Mouse (Mus musculus) forebrain, embryonic 10.5 days (tissue): ENCODE results near the gene Elk3. TPM values are rescaled to one million over a fixed set of nuclear protein-coding genes. Genes with fewer than 3 reads are reported as not detected.
A peak's percentile ranks its signal among the peaks of the same experiment; 100 is the strongest.

Experiments
- DNase-seq: peaks from one replicate; pipeline ENCODE4 v3.0.0-alpha.2; 2017; ENCODE audit warnings: low spot score; ENCODE audit errors: extremely low spot score
- H3K27ac ChIP-seq: fragments of 300-500 bp; sonication (generic); 2 replicates; pipeline ENCODE4 v1.5.1; 2016; ENCODE audit warnings: mild to moderate bottlenecking
- H3K27me3 ChIP-seq: fragments of 300-500 bp; sonication (generic); 2 replicates; pipeline ENCODE4 v1.6.1; 2016; ENCODE audit warnings: mild to moderate bottlenecking; ENCODE audit not compliant: poor library complexity, severe bottlenecking
- H3K36me3 ChIP-seq: fragments of 300-500 bp; sonication (generic); replicated peaks from 2 replicates; pipeline ENCODE4 v1.6.1; 2016; ENCODE audit warnings: mild to moderate bottlenecking, moderate library complexity
- H3K4me1 ChIP-seq: fragments of 300-500 bp; sonication (generic); 2 replicates; pipeline ENCODE4 v1.6.1; 2016
- H3K4me3 ChIP-seq: fragments of 300-500 bp; sonication (generic); 2 replicates; pipeline ENCODE4 v1.5.1; 2016; ENCODE audit warnings: mild to moderate bottlenecking, moderate library complexity
- H3K9me3 ChIP-seq: fragments of 300-500 bp; sonication (generic); 2 replicates; pipeline ENCODE4 v1.6.1; 2016; ENCODE audit warnings: mild to moderate bottlenecking, moderate library complexity
- WGBS: fragments of 180-500 bp; shearing (Covaris S2); methylation state at CpG from one replicate; pipeline ENCODE4 v1.1.7; 2016; 5-methylcytosine and 5-hydroxymethylcytosine counted together
- polyA plus RNA-seq: library from polyadenylated mRNA; unstranded; fragments of >200 nt; fragmentation: Nextera tagmentation; extraction: Ambion mirVana; gene quantifications from 2 replicates; pipeline ENCODE4 v1.2.1, GENCODE M21; 2016

The Elk3 gene
- polyA plus RNA-seq, 1 experiment from 2014 or later = 14.5 TPM

DNA sequence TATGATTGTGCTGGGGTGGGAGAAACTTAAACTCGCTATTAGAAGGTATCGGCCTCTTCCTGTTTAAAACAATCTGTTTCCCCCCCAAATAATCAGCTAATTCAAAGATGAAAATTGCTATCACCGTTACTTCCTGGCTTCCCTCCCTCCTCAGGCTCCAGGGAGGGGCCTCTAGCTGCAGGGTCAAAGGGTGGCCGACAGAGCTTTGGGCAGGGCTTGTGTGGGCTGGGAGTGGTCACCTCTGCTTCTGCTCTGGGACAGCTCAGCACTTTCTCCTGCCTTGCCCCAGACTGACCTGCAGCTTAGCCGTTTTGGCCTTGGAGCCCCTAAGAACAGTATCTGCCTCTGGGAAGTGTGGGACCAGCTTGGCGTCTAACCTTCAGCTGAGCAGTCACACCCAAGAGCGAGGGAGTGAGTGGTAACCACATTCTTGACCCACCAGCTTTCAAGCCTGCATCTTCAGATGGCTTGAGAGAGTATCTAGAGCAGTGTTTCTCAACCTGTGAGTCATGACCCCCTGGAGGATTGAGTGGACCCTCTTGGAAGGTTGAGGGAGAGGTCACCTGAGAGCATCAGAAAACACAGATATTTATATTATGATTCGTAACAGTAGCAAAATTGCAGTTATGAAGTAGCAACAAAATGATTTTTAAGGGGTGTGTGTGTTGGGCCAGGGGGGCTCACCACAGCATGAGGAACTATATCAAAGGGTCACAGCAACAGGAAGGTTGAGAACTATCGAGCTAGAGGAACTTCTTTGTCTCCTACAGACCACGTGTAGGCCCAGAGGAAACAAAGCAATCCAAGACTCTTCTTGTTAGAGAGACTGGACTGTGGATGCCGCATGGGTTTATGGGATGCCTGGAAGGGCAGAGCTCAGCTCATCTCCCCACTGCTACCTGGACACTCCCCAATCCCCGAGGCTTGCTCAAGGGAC lies 15.1 kb upstream of the Elk3 start:
- Histone ChIP-seq H3K4me1 (peaks cover 15% of the 10 kb centered on the region), H3K4me3 (no peak overlapping the region), H3K27me3 (no peaks in the 10 kb centered on the region), H3K27ac (peak overlapping the region; percentile 53), H3K36me3 (no peaks in the 10 kb centered on the region), H3K9me3 (no peaks in the 10 kb centered on the region)
- DNase-seq = no peak
- whole genome bisulfite sequencing = 73% methylated on average over 12 of the region's 12 CpGs

- Histone ChIP-seq H3K36me3 (no peaks in the 10 kb centered on the region), H3K4me3 (no peak overlapping the region), H3K4me1 (peaks cover 15% of the 10 kb centered on the region), H3K27me3 (no peaks in the 10 kb centered on the region), H3K9me3 (no peaks in the 10 kb centered on the region), H3K27ac (no peak overlapping the region; the same call in 1 of the 2 replicates)
- no peak for DNase-seq
- 77% methylated on average over 3 of the region's 3 CpGs for WGBS
Measured at GRCm38 (mm10) chr10:93325369-93325768, 14.4 kb upstream of the Elk3 start.

DNA sequence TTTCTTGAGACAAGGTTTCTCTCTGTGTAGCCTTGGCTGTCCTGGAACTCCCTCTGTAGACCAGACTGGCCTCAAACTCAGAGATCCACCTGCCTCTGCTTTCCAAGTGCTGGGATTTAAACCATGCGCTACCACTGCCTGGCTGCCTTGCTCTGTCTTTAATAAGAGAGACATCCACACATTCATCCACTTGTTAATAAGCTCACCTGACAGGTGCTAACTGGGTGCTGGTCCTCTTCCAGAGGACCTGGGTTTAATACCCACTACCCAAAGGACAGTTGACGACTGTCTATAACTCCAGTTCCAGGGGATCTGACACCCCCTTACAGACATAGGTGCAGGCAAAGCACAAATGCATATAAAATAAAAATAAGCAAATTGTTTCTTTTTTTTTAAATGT lies 13.5 kb upstream of the Elk3 start:
- DNase-seq = no peak
- no peak overlapping the region for H3K4me3 ChIP-seq
- H3K4me1 ChIP-seq = peaks cover 15% of the 10 kb centered on the region
- H3K27me3 ChIP-seq = no peaks in the 10 kb centered on the region
- H3K27ac ChIP-seq = no peak overlapping the region
- 95% methylated on average over 2 of the region's 2 CpGs for WGBS
- no peaks in the 10 kb centered on the region for H3K36me3 ChIP-seq
- H3K9me3 ChIP-seq = no peaks in the 10 kb centered on the region

GRCm38 (mm10) chr10:93323659-93324058 lies 12.7 kb upstream of the Elk3 start:
- no peaks in the 10 kb centered on the region for H3K27me3 ChIP-seq
- H3K36me3 ChIP-seq = no peaks in the 10 kb centered on the region
- H3K9me3 ChIP-seq = no peaks in the 10 kb centered on the region
- peaks cover 15% of the 10 kb centered on the region for H3K4me1 ChIP-seq
- no peak for DNase-seq
- no peak overlapping the region for H3K27ac ChIP-seq
- WGBS = 96% methylated on average over 2 of the region's 2 CpGs
- H3K4me3 ChIP-seq = no peak overlapping the region

DNA sequence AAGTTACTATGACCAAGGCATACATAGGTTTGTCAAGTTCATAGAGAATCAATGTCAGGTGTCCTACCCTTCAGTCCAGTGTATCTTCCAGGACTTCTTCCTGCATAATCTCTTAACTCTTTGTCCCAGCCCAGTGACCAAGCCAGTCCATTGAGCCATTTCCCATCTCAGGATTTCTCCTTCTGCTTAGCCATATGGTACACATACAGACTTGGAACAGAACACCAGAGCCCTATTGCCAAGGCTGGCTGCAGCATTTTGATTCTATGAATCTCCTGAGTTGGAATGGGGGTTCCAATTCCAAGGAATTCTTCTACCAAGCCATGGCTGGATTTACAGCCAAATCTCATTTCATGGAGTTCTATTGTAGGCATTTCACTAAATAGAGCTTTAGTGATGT lies 10.8 kb upstream of the Elk3 start:
- Histone ChIP-seq H3K27me3 (no peaks in the 10 kb centered on the region), H3K27ac (no peak overlapping the region), H3K9me3 (no peaks in the 10 kb centered on the region), H3K4me1 (peaks cover 15% of the 10 kb centered on the region), H3K4me3 (no peak overlapping the region), H3K36me3 (no peaks in the 10 kb centered on the region)
- no peak for DNase-seq

DNA sequence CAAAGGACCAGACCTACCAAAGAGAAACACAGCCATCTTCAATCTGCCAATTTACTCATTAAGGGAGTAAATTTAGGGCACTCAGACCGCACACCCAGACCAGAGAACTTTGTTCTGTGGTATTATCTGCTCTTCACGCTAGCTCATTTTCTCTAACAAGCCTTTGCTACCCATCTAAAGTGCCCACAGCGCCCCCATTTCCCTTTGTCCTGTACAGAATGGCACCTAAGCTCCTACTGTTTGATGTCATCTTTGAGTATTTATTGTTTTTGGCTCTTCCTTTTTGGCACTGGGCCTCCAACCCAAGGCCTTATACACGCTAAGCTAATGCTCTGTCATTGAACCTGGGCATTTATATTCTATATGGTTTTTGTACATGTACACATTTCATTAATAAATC lies 9.2 kb upstream of the Elk3 start:
- H3K27me3 ChIP-seq = no peaks in the 10 kb centered on the region
- peaks cover 4% of the 10 kb centered on the region; the same call in 1 of the 2 replicates for H3K4me1 ChIP-seq
- no peaks in the 10 kb centered on the region for H3K36me3 ChIP-seq
- WGBS = 81% methylated on average over 4 of the region's 4 CpGs
- DNase-seq = no peak
- no peaks in the 10 kb centered on the region for H3K9me3 ChIP-seq
- H3K27ac ChIP-seq = no peak overlapping the region
- H3K4me3 ChIP-seq = no peak overlapping the region

GRCm38 (mm10) chr10:93319526-93320063 lies 8.7 kb upstream of the Elk3 start:
- Histone ChIP-seq H3K27ac (no peak overlapping the region), H3K4me3 (no peak overlapping the region), H3K9me3 (no peaks in the 10 kb centered on the region), H3K27me3 (no peaks in the 10 kb centered on the region), H3K4me1 (peaks cover 4% of the 10 kb centered on the region; the same call in 1 of the 2 replicates), H3K36me3 (no peaks in the 10 kb centered on the region)
- WGBS = 86% methylated on average over 7 of the region's 7 CpGs
- DNase-seq = no peak

- no peak for DNase-seq
- Histone ChIP-seq H3K36me3 (no peaks in the 10 kb centered on the region), H3K27ac (no peak overlapping the region), H3K9me3 (no peaks in the 10 kb centered on the region), H3K4me3 (no peak overlapping the region), H3K27me3 (peaks cover 9% of the 10 kb centered on the region; the same call in 1 of the 2 replicates), H3K4me1 (peaks cover 7% of the 10 kb centered on the region)
- 60% methylated on average over 6 of the region's 6 CpGs for WGBS
Measured at GRCm38 (mm10) chr10:93316909-93317308, 6.0 kb upstream of the Elk3 start.

GRCm38 (mm10) chr10:93311576-93311975 lies 641 bp upstream of the Elk3 start:
- no peak overlapping the region for H3K27ac ChIP-seq

GRCm38 (mm10) chr10:93309934-93310621 lies 857 bp downstream of the Elk3 start:
- peak overlapping the region; percentile 91 for H3K27ac ChIP-seq
- DNase-seq = peak; percentile 65
- WGBS = under 1% methylated on average over 42 of the region's 43 CpGs
- H3K4me1 ChIP-seq = peaks cover 36% of the 10 kb centered on the region
- H3K4me3 ChIP-seq = peak overlapping the region; percentile 74
- H3K27me3 ChIP-seq = peaks cover 31% of the 10 kb centered on the region
- no peaks in the 10 kb centered on the region for H3K36me3 ChIP-seq
- H3K9me3 ChIP-seq = no peaks in the 10 kb centered on the region

More at GRCm38 (mm10) chr10:93311576-93311975, 641 bp upstream of the Elk3 start:
- Histone ChIP-seq H3K9me3 (no peaks in the 10 kb centered on the region), H3K4me1 (peaks cover 36% of the 10 kb centered on the region), H3K27me3 (peaks cover 31% of the 10 kb centered on the region), H3K4me3 (peak overlapping the region; percentile 74), H3K36me3 (no peaks in the 10 kb centered on the region)
- WGBS = 6% methylated on average over 4 of the region's 4 CpGs
- no peak for DNase-seq

GRCm38 (mm10) chr10:93309131-93309933 lies 1.6 kb downstream of the Elk3 start:
- under 1% methylated on average over 20 of the region's 23 CpGs for WGBS

DNA sequence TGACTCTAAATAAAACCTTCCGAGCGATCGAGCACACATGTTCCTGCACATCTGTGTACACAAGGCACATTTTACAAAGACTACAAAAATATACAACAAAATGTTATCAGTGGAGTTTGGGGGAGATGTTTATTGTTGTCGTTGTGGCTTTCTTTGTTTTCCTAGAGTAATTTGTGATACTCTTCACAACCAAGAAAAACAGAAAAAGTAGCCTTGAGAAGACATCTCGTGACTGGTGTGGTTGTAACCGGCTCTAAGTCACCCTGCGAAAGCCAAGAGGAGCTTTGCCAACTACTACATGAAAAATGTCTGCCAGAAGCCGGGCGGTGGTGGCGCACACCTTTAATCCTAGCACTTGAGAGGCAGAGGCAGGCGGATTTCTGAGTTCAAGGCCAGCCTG lies 4.6 kb downstream of the Elk3 start:
- Histone ChIP-seq H3K36me3 (no peaks in the 10 kb centered on the region), H3K4me3 (no peak overlapping the region), H3K4me1 (peaks cover 33% of the 10 kb centered on the region), H3K9me3 (no peaks in the 10 kb centered on the region), H3K27ac (no peak overlapping the region), H3K27me3 (peaks cover 16% of the 10 kb centered on the region)
- 86% methylated on average over 11 of the region's 11 CpGs for WGBS
- no peak for DNase-seq

More at GRCm38 (mm10) chr10:93309131-93309933, 1.6 kb downstream of the Elk3 start:
- peak overlapping the region; percentile 74 for H3K4me3 ChIP-seq
- no peaks in the 10 kb centered on the region for H3K9me3 ChIP-seq
- peak overlapping the region; percentile 91 for H3K27ac ChIP-seq
- H3K36me3 ChIP-seq = no peaks in the 10 kb centered on the region
- H3K27me3 ChIP-seq = peaks cover 31% of the 10 kb centered on the region
- peaks cover 36% of the 10 kb centered on the region for H3K4me1 ChIP-seq
- peak; percentile 64 for DNase-seq
